Mouse (Mus musculus): Measurements from ENCODE around the gene Fam161a. TPM values are rescaled to one million over a fixed set of nuclear protein-coding genes. Genes with fewer than 3 reads are reported as not detected.

Fam161a gene
- polyA plus RNA-seq (2017; shearing (Covaris generic)): not detected

GRCm38 (mm10) chr11:23007481-23008180, at the start of gene Fam161a:
Gene Fam161a, plus strand, starts transcription at chr11:23007531.

GRCm38 (mm10) chr11:22971835-22972709, 35.3 kb upstream of the Fam161a start, which contains the start of gene Zrsr1:
Gene Zrsr1, plus strand, starts transcription at chr11:22972005.

GRCm38 (mm10) chr11:22981984-22982757, 25.2 kb upstream of the Fam161a start, which contains the start of the genes Gm28048 and Commd1:
Gene Gm28048, minus strand, starts transcription at chr11:22982090.
Gene Commd1, minus strand, starts transcription at chr11:22982382.

GRCm38 (mm10) chr11:22990393-22991126, 16.8 kb upstream of the Fam161a start, which contains the start of gene Cct4:
Gene Cct4, plus strand, starts transcription at chr11:22990519.

Other genes with a start within 250 kb of the Fam161a start
- 28.1 TPM for gene B3gnt2, start 146.6 kb upstream of the Fam161a start, polyA plus RNA-seq (2017; shearing (Covaris generic))
- 2.6 TPM for gene Zrsr1, start 35.5 kb upstream of the Fam161a start, polyA plus RNA-seq (2017; shearing (Covaris generic))
- gene Gm28048, start 25.4 kb upstream of the Fam161a start, polyA plus RNA-seq (2017; shearing (Covaris generic)): 66.2 TPM
- 40.2 TPM for gene Commd1, start 25.1 kb upstream of the Fam161a start, polyA plus RNA-seq (2017; shearing (Covaris generic))
- gene Cct4, start 17.0 kb upstream of the Fam161a start, polyA plus RNA-seq (2017; shearing (Covaris generic)): 245 TPM
- 88.1 TPM for gene Xpo1, start 248.5 kb downstream of the Fam161a start, polyA plus RNA-seq (2017; shearing (Covaris generic))

Measured in naive thymus-derived CD4-positive, alpha-beta T cell, adult 5 months (primary cell).